Mouse (Mus musculus) forebrain, embryonic 10.5 days (tissue): Measurements from ENCODE around the gene 4932429P05Rik. TPM values are rescaled to one million over a fixed set of nuclear protein-coding genes. Genes with fewer than 3 reads are reported as not detected.

Experiments used
- DNase-seq: peaks from one replicate; pipeline ENCODE4 v3.0.0-alpha.2; 2017; ENCODE audit warnings: low spot score; ENCODE audit errors: extremely low spot score
- H3K27ac ChIP-seq: fragments of 300-500 bp; sonication (generic); 2 replicates; pipeline ENCODE4 v1.5.1; 2016; ENCODE audit warnings: mild to moderate bottlenecking
- H3K27me3 ChIP-seq: fragments of 300-500 bp; sonication (generic); 2 replicates; pipeline ENCODE4 v1.6.1; 2016; ENCODE audit warnings: mild to moderate bottlenecking; ENCODE audit not compliant: poor library complexity, severe bottlenecking
- H3K36me3 ChIP-seq: fragments of 300-500 bp; sonication (generic); replicated peaks from 2 replicates; pipeline ENCODE4 v1.6.1; 2016; ENCODE audit warnings: mild to moderate bottlenecking, moderate library complexity
- H3K4me1 ChIP-seq: fragments of 300-500 bp; sonication (generic); 2 replicates; pipeline ENCODE4 v1.6.1; 2016
- H3K4me3 ChIP-seq: fragments of 300-500 bp; sonication (generic); 2 replicates; pipeline ENCODE4 v1.5.1; 2016; ENCODE audit warnings: mild to moderate bottlenecking, moderate library complexity
- H3K9me3 ChIP-seq: fragments of 300-500 bp; sonication (generic); 2 replicates; pipeline ENCODE4 v1.6.1; 2016; ENCODE audit warnings: mild to moderate bottlenecking, moderate library complexity
- polyA plus RNA-seq: library from polyadenylated mRNA; unstranded; fragments of >200 nt; fragmentation: Nextera tagmentation; extraction: Ambion mirVana; gene quantifications from 2 replicates; pipeline ENCODE4 v1.2.1, GENCODE M21; 2016

The 4932429P05Rik gene
- not detected in 2 replicates for polyA plus RNA-seq

GRCm38 (mm10) chrX:89751968-89752367, at the start of gene 4932429P05Rik:
TSS of gene 4932429P05Rik (plus strand) at chrX:89752268.
- Histone ChIP-seq H3K27me3 (no peaks in the 10 kb centered on the region), H3K4me1 (no peaks in the 10 kb centered on the region), H3K27ac (no peak within 1 kb of the TSS), H3K9me3 (no peaks in the 10 kb centered on the region), H3K4me3 (no peak within 1 kb of the TSS), H3K36me3 (no peaks in the 10 kb centered on the region)
- DNase-seq, result no peak

Other genes with a start within 250 kb of the 4932429P05Rik start
- not detected in 2 replicates for gene 4930415L06Rik, start 180.6 kb downstream of the 4932429P05Rik start, polyA plus RNA-seq